Mouse (Mus musculus) midbrain, embryonic 13.5 days (tissue): ENCODE results near the gene Fbxw5. TPM values are rescaled to one million over a fixed set of nuclear protein-coding genes. Genes with fewer than 3 reads are reported as not detected.
A peak's percentile ranks its signal among the peaks of the same experiment; 100 is the strongest.

ENCODE experiments used
- ATAC-seq: fragments of 200-750 bp; cut with Nextera tagmentation; 2 replicates; pipeline ENCODE4 v1.8.0; 2017; ENCODE audit warnings: mild to moderate bottlenecking, moderate TSS enrichment, moderate library complexity
- H3K27ac ChIP-seq: fragments of 300-500 bp; sonication (generic); 2 replicates; pipeline ENCODE4 v1.5.1; 2015; ENCODE audit warnings: inconsistent platforms, mild to moderate bottlenecking, moderate library complexity
- H3K27me3 ChIP-seq: fragments of 300-500 bp; sonication (generic); 2 replicates; pipeline ENCODE4 v1.6.1; 2015; ENCODE audit warnings: mild to moderate bottlenecking, inconsistent platforms
- H3K36me3 ChIP-seq: fragments of 300-500 bp; sonication (generic); 2 replicates; pipeline ENCODE4 v1.6.1; 2015; ENCODE audit warnings: mild to moderate bottlenecking, inconsistent platforms
- H3K4me1 ChIP-seq: fragments of 300-500 bp; sonication (generic); replicated peaks from 2 replicates; pipeline ENCODE4 v1.6.1; 2015; ENCODE audit warnings: inconsistent platforms
- H3K4me2 ChIP-seq: fragments of 300-500 bp; sonication (generic); replicated peaks from 2 replicates; pipeline ENCODE4 v1.6.1; 2015; ENCODE audit warnings: moderate library complexity, mild to moderate bottlenecking, inconsistent platforms
- H3K4me3 ChIP-seq: fragments of 300-500 bp; sonication (generic); replicated peaks from 2 replicates; pipeline ENCODE4 v1.5.1; 2015; ENCODE audit warnings: mild to moderate bottlenecking, inconsistent platforms
- H3K9ac ChIP-seq: fragments of 300-500 bp; sonication (generic); replicated peaks from 2 replicates; pipeline ENCODE4 v1.6.1; 2015; ENCODE audit warnings: mild to moderate bottlenecking, inconsistent platforms
- H3K9me3 ChIP-seq: fragments of 300-500 bp; sonication (generic); 2 replicates; pipeline ENCODE4 v1.6.1; 2016; ENCODE audit warnings: mild to moderate bottlenecking, inconsistent platforms
- WGBS: fragments of 180-500 bp; shearing (Covaris S2); methylation state at CpG from one replicate; pipeline ENCODE4 v1.1.7; 2015; 5-methylcytosine and 5-hydroxymethylcytosine counted together
- polyA plus RNA-seq: library from polyadenylated mRNA; unstranded; fragments of >200 nt; fragmentation: Nextera tagmentation; extraction: Ambion mirVana; gene quantifications from 2 replicates; pipeline ENCODE4 v1.2.1, GENCODE M21; 2015

Fbxw5 gene
- polyA plus RNA-seq, 1 experiment from 2014 or later = 120 TPM

- no peak overlapping the region for H3K4me2 ChIP-seq
- no peak overlapping the region for H3K9ac ChIP-seq
- H3K4me3 ChIP-seq = no peak overlapping the region
- no peaks in the 10 kb centered on the region for H3K36me3 ChIP-seq
- 0 out of 2 replicates have a peak, but pooled peaks cover 3% of the 10 kb centered on the region for H3K27me3 ChIP-seq
- no peak for ATAC-seq
- no peaks in the 10 kb centered on the region for H3K4me1 ChIP-seq
- WGBS = 70% methylated on average over 11 of the region's 11 CpGs
- H3K27ac ChIP-seq = no peak overlapping the region
- H3K9me3 ChIP-seq = no peaks in the 10 kb centered on the region
These were observed 15.5 kb upstream of the Fbxw5 start for GRCm38 (mm10) chr2:25484901-25485647.

GRCm38 (mm10) chr2:25487965-25488670 is 12.4 kb upstream of the Fbxw5 start:
- Histone ChIP-seq H3K4me3 (no peak overlapping the region), H3K9me3 (no peaks in the 10 kb centered on the region), H3K27me3 (0 out of 2 replicates have a peak, but pooled peaks cover 3% of the 10 kb centered on the region), H3K4me2 (no peak overlapping the region), H3K36me3 (no peaks in the 10 kb centered on the region), H3K9ac (no peak overlapping the region), H3K4me1 (no peaks in the 10 kb centered on the region), H3K27ac (no peak overlapping the region)
- WGBS = 73% methylated on average over 6 of the region's 6 CpGs
- ATAC-seq = no peak

GRCm38 (mm10) chr2:25488671-25489068 is 11.9 kb upstream of the Fbxw5 start:
- no peak overlapping the region for H3K4me3 ChIP-seq
- no peak for ATAC-seq
- no peaks in the 10 kb centered on the region for H3K4me1 ChIP-seq
- H3K4me2 ChIP-seq = no peak overlapping the region
- no peak overlapping the region for H3K9ac ChIP-seq
- no peak overlapping the region for H3K27ac ChIP-seq
- H3K36me3 ChIP-seq = no peaks in the 10 kb centered on the region
- 0 out of 2 replicates have a peak, but pooled peaks cover 3% of the 10 kb centered on the region for H3K27me3 ChIP-seq
- H3K9me3 ChIP-seq = no peaks in the 10 kb centered on the region
- 84% methylated on average over 7 of the region's 7 CpGs for WGBS

GRCm38 (mm10) chr2:25492988-25493387 is 7.6 kb upstream of the Fbxw5 start:
- Histone ChIP-seq H3K4me2 (no peak overlapping the region), H3K4me1 (no peaks in the 10 kb centered on the region), H3K27ac (no peak overlapping the region), H3K9me3 (no peaks in the 10 kb centered on the region), H3K9ac (no peak overlapping the region), H3K27me3 (0 out of 2 replicates have a peak, but pooled peaks cover 3% of the 10 kb centered on the region), H3K4me3 (no peak overlapping the region), H3K36me3 (no peaks in the 10 kb centered on the region)
- ATAC-seq = no peak
- WGBS = 81% methylated on average over 5 of the region's 5 CpGs

GRCm38 (mm10) chr2:25493476-25493961 is 7.0 kb upstream of the Fbxw5 start, which contains the start of gene Lcn12:
TSS of gene Lcn12 (minus strand) at chr2:25493911.
- 89% methylated on average over 5 of the region's 5 CpGs for WGBS

GRCm38 (mm10) chr2:25496462-25496861 is 4.1 kb upstream of the Fbxw5 start:
- Histone ChIP-seq H3K4me3 (no peak overlapping the region), H3K9ac (no peak overlapping the region), H3K9me3 (no peaks in the 10 kb centered on the region), H3K27me3 (no peaks in the 10 kb centered on the region), H3K27ac (no peak overlapping the region), H3K4me1 (peaks cover 7% of the 10 kb centered on the region), H3K36me3 (no peaks in the 10 kb centered on the region), H3K4me2 (no peak overlapping the region)
- ATAC-seq = no peak
- WGBS = 47% methylated on average over 4 of the region's 4 CpGs

More at GRCm38 (mm10) chr2:25493476-25493961, 7.0 kb upstream of the Fbxw5 start, which contains the start of gene Lcn12:
- Histone ChIP-seq H3K4me1 (no peaks in the 10 kb centered on the region), H3K9me3 (no peaks in the 10 kb centered on the region), H3K27ac (no peak within 1 kb of the TSS), H3K36me3 (no peaks in the 10 kb centered on the region), H3K9ac (no peak within 1 kb of the TSS), H3K27me3 (no peaks in the 10 kb centered on the region), H3K4me3 (no peak within 1 kb of the TSS), H3K4me2 (no peak within 1 kb of the TSS)
- no peak for ATAC-seq

GRCm38 (mm10) chr2:25497846-25498575 is 2.5 kb upstream of the Fbxw5 start:
- 70% methylated on average over 6 of the region's 6 CpGs for WGBS
- H3K27me3 ChIP-seq = no peaks in the 10 kb centered on the region
- H3K27ac ChIP-seq = no peak overlapping the region

GRCm38 (mm10) chr2:25498622-25499478 is 1.7 kb upstream of the Fbxw5 start:
- H3K27me3 ChIP-seq = no peaks in the 10 kb centered on the region
- no peak overlapping the region for H3K4me2 ChIP-seq
- H3K9ac ChIP-seq = no peak overlapping the region
- H3K4me3 ChIP-seq = no peak overlapping the region
- H3K36me3 ChIP-seq = peaks cover 15% of the 10 kb centered on the region
- ATAC-seq = no peak
- WGBS = 74% methylated on average over 15 of the region's 15 CpGs
- H3K9me3 ChIP-seq = no peaks in the 10 kb centered on the region
- H3K4me1 ChIP-seq = peaks cover 17% of the 10 kb centered on the region
- no peak overlapping the region for H3K27ac ChIP-seq

More at GRCm38 (mm10) chr2:25497846-25498575, 2.5 kb upstream of the Fbxw5 start:
- Histone ChIP-seq H3K4me2 (no peak overlapping the region), H3K9ac (no peak overlapping the region), H3K4me3 (no peak overlapping the region), H3K4me1 (peaks cover 17% of the 10 kb centered on the region), H3K36me3 (peaks cover 6% of the 10 kb centered on the region), H3K9me3 (no peaks in the 10 kb centered on the region)
- ATAC-seq = no peak

- peaks cover 17% of the 10 kb centered on the region for H3K4me1 ChIP-seq
- no peaks in the 10 kb centered on the region for H3K27me3 ChIP-seq
- 68% methylated on average over 6 of the region's 6 CpGs for WGBS
- H3K9ac ChIP-seq = peak overlapping the region; percentile 51; the same call in 1 of the 2 replicates
- no peaks in the 10 kb centered on the region for H3K9me3 ChIP-seq
- peak; percentile 53 for ATAC-seq
- peak overlapping the region; percentile 99 for H3K4me2 ChIP-seq
- H3K4me3 ChIP-seq = peak overlapping the region; percentile 91
- peaks cover 27% of the 10 kb centered on the region for H3K36me3 ChIP-seq
- peak overlapping the region; percentile 40; the same call in 1 of the 2 replicates for H3K27ac ChIP-seq
These were observed 427 bp upstream of the Fbxw5 start for GRCm38 (mm10) chr2:25500071-25500575.

GRCm38 (mm10) chr2:25501593-25502486 is 1.3 kb downstream of the Fbxw5 start, which contains the start of gene C8g:
TSS of gene C8g (minus strand) at chr2:25501719.
- peak; percentile 5; the same call in 1 of the 2 replicates for ATAC-seq
- H3K4me1 ChIP-seq = peaks cover 17% of the 10 kb centered on the region
- no peaks in the 10 kb centered on the region for H3K27me3 ChIP-seq
- H3K36me3 ChIP-seq = peaks cover 41% of the 10 kb centered on the region
- H3K4me3 ChIP-seq = peak within 1 kb of the TSS; percentile 91
- no peaks in the 10 kb centered on the region for H3K9me3 ChIP-seq
- H3K9ac ChIP-seq = peak within 1 kb of the TSS; percentile 98
- peak within 1 kb of the TSS; percentile 77 for H3K27ac ChIP-seq
- 79% methylated on average over 20 of the region's 20 CpGs for WGBS
- H3K4me2 ChIP-seq = peak within 1 kb of the TSS; percentile 99
